Mouse (Mus musculus) heart, adult 2 months (tissue): ENCODE measurements around the gene Ush1g. TPM values are rescaled to one million over a fixed set of nuclear protein-coding genes. Genes with fewer than 3 reads are reported as not detected.

ENCODE experiments used
- DNase-seq, 2 experiments: peaks; one replicate each; pipeline ENCODE4 v3.0.0; 2021
- H3K27ac ChIP-seq: fragments of 200-600 bp; 2 replicates; pipeline ENCODE4 v1.8.1; 2022
- H3K27me3 ChIP-seq: fragments of 200-500 bp; 2 replicates; pipeline ENCODE4 v1.6.1; 2012; ENCODE audit warnings: mild to moderate bottlenecking, low read length, inconsistent platforms, mixed read lengths; ENCODE audit not compliant: control insufficient read depth, insufficient read depth
- H3K36me3 ChIP-seq: fragments of 200-500 bp; 2 replicates; pipeline ENCODE4 v1.6.1; 2012; ENCODE audit warnings: low read length, inconsistent platforms; ENCODE audit not compliant: control insufficient read depth, insufficient read depth
- H3K4me1 ChIP-seq: fragments of 200-500 bp; 2 replicates; pipeline ENCODE4 v1.6.1; 2011; ENCODE audit warnings: low read length; ENCODE audit not compliant: control insufficient read depth, insufficient read depth
- H3K4me3 ChIP-seq: fragments of 200-600 bp; 2 replicates; pipeline ENCODE4 v1.8.1; 2022
- H3K79me2 ChIP-seq: fragments of 200-500 bp; replicated peaks from 2 replicates; pipeline ENCODE4 v1.6.1; 2012; ENCODE audit warnings: mild to moderate bottlenecking, inconsistent platforms, low read length, moderate library complexity, mixed read lengths; ENCODE audit not compliant: control insufficient read depth, insufficient read depth
- H3K9ac ChIP-seq: fragments of 200-500 bp; 2 replicates; pipeline ENCODE4 v1.6.1; 2012; ENCODE audit warnings: low read depth, mild to moderate bottlenecking, control low read depth, inconsistent platforms, low read length, mixed read lengths
- CTCF ChIP-seq: fragments of 200-600 bp; IDR thresholded peaks from 2 replicates; pipeline ENCODE4 v1.8.1; 2022; ENCODE audit warnings: antibody characterized with exemption, mild to moderate bottlenecking, moderate library complexity
- EP300 ChIP-seq: fragments of 200-500 bp; IDR thresholded peaks from 2 replicates; pipeline ENCODE4 v1.6.1; 2011; ENCODE audit warnings: low read depth, low read length, control low read depth; ENCODE audit not compliant: insufficient read depth
- POLR2A ChIP-seq: fragments of 200-500 bp; IDR thresholded peaks from 2 replicates; pipeline ENCODE4 v1.6.1; 2011; ENCODE audit warnings: mild to moderate bottlenecking, low read depth, low read length, control low read depth; ENCODE audit not compliant: insufficient read depth
- WGBS: fragments of 180-500 bp; shearing (Covaris S2); methylation state at CpG from one replicate; pipeline ENCODE4 v1.1.7; 2018; 5-methylcytosine and 5-hydroxymethylcytosine counted together
- intact Hi-C: fragments of 180-260 bp; cut with DNase I; formaldehyde crosslinking; loops from one replicate; pipeline ENCODE4 v1.15.1; 2025
- polyA plus RNA-seq: library from polyadenylated mRNA; depleted of rRNA; stranded (reverse); fragments of >200 nt; gene quantifications from 2 replicates; pipeline ENCODE4 v1.2.3, GENCODE M21; 2012
- total RNA-seq, 2 experiments: library from RNA; stranded (reverse); gene quantifications; 2 replicates each; pipeline ENCODE4 v1.2.3; 2021

Ush1g gene
- total and polyA plus RNA-seq, 3 experiments, result 0.07 to 0.10 TPM; not detected in 1

DNA sequence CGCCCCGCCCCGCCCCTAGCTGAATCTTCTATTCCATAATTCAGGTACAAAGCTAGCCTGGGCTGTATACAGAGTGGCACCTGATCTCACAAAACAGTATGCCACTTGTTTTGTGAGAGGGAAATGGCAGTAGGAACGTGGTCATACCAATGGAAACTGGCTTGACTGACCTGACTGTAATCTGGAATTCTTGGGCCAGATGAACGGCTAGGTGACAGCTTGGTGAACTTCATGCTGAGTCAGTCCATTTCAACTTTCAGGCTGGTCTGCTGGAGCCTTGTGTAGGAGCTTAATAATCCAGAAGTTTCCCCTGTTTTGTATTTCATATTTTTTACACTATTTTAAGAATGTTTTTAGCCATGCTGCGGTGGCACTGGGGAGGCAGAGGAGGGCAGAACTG lies 43.7 kb downstream of the Ush1g start:
- 77% methylated on average over 6 of the region's 6 CpGs for WGBS
- Histone ChIP-seq H3K9ac (no peak overlapping the region), H3K79me2 (no peaks in the 10 kb centered on the region), H3K4me1 (peaks cover 1% of the 10 kb centered on the region), H3K4me3 (no peak overlapping the region), H3K27ac (no peak overlapping the region), H3K27me3 (no peaks in the 10 kb centered on the region), H3K36me3 (no peaks in the 10 kb centered on the region)
- DNase-seq, result no peak
- intact Hi-C loops, result loop anchor here (5.0 kb wide), 1 partner anchor 134 kb away; no protein-coding TSS in a partner anchor
- TF ChIP-seq EP300 (no peak), POLR2A (no peak), CTCF (no peak)

DNA sequence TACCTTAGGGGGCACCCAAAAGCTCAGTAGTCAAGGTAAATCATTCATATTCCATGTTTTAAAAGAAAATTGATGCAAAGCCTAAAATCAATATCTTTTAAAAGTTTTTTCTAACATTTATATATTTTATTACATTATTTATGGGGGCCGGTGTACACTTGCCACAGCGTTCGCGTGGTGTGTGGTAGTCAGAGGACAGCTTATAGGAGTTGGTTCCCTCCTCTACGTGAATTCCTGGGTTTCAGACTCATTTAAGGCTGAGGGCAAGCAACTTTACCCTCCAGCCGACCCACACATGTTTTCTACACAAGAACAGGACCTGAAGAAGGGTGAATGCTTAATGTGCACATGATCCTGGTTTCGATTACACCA lies 44.3 kb downstream of the Ush1g start:
- TF ChIP-seq CTCF (no peak), EP300 (no peak), POLR2A (no peak)
- Histone ChIP-seq H3K4me3 (peak overlapping the region; percentile 66), H3K36me3 (no peaks in the 10 kb centered on the region), H3K27ac (peak overlapping the region; percentile 90), H3K4me1 (peaks cover 1% of the 10 kb centered on the region), H3K27me3 (no peaks in the 10 kb centered on the region), H3K79me2 (no peaks in the 10 kb centered on the region), H3K9ac (peak overlapping the region; percentile 67)
- no peak for DNase-seq
- intact Hi-C loops, result loop anchor here (5.0 kb wide), 1 partner anchor 135 kb away; no protein-coding TSS in a partner anchor
- WGBS, result 18% methylated on average over 7 of the region's 7 CpGs

DNA sequence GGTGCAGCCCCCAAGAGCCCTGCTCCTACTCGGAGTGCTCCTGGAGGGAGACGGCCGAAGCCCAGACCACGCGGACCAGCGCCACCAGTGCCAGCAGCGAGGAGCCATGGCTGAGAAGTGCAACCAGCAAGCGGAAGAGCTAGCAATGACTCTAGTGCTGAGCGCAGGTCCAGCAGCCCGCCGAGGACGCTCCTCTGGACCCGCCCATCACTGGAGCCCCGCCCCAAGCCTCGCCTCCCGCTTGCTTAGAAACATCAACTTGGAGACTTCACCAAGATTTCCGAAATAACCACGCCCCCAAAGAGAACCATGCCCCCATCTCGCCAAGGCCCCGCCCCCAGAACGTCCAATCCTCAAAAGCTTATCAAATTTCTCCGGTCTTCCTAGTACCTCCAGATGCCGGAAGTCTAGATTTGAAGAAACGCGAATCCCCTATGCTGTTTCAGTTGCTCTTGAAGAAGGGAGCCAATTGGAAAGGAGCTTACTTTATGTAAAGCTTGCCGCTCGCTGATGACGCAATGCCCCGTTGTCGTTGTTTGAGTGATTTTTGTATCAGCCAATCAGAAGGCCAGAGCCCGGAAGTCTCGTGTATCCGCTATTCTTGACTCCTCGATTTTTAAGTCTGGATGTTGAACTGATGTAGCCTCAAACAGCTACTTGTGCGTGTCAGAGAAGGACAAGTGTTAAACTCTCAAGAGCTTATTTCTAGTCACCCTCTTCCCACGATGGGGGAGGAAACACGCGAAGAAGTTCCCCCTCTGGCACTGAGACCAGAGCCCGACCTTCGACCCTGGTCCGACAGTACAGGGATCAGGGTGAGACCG lies 44.8 kb downstream of the Ush1g start, which contains the start of gene Fdxr:
TSS of gene Fdxr (minus strand) at position 271 of the 824 bp plus-strand sequence.
- Histone ChIP-seq H3K4me1 (peaks cover 1% of the 10 kb centered on the region), H3K36me3 (no peaks in the 10 kb centered on the region), H3K4me3 (peak within 1 kb of the TSS; percentile 66), H3K27ac (peak within 1 kb of the TSS; percentile 90), H3K9ac (peak within 1 kb of the TSS; percentile 85), H3K79me2 (no peaks in the 10 kb centered on the region), H3K27me3 (no peaks in the 10 kb centered on the region)
- TF ChIP-seq EP300 (peak; percentile 72; the same call in 1 of the 2 replicates), CTCF (0 out of 2 replicates have a peak, but pooled peaks have one; percentile 9), POLR2A (peak; percentile 97)
- under 1% methylated on average over 42 of the region's 42 CpGs for WGBS
- intact Hi-C loops, result loop anchor here (5.0 kb wide), 1 partner anchor 135 kb away; no protein-coding TSS in a partner anchor
- peak; percentile 97 to 99 for DNase-seq

DNA sequence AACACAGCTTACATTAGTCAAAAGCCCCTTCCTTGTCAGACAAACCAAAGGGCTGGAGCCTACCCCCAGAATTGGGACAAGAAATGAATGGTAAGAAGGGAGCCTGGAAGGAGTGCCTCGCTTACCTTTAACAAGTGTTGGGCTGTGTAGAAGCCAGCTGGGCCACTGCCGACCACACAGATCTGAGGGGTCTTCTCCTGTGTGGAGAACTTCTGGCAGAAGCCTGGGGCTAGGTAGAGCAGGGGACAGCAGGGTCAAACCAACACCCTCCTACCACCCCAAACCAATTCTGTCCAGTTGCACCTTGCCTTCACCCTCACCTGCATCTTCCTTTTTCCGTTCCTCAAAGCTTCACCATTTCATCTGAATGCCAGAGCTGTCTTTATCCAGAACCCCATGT lies 45.9 kb downstream of the Ush1g start:
- no peaks in the 10 kb centered on the region for H3K36me3 ChIP-seq
- H3K27ac ChIP-seq, result no peak overlapping the region
- H3K9ac ChIP-seq, result no peak overlapping the region
- no peak for TF ChIP-seq CTCF
- no peak for TF ChIP-seq EP300
- no peak for TF ChIP-seq POLR2A
- intact Hi-C loops, result loop anchor here (5.0 kb wide), 1 partner anchor 136 kb away; no protein-coding TSS in a partner anchor
- H3K79me2 ChIP-seq, result no peaks in the 10 kb centered on the region
- WGBS, result 74% methylated on average over 3 of the region's 3 CpGs
- H3K4me1 ChIP-seq, result peaks cover 1% of the 10 kb centered on the region
- H3K27me3 ChIP-seq, result no peaks in the 10 kb centered on the region
- no peak overlapping the region for H3K4me3 ChIP-seq
- DNase-seq, result no peak

DNA sequence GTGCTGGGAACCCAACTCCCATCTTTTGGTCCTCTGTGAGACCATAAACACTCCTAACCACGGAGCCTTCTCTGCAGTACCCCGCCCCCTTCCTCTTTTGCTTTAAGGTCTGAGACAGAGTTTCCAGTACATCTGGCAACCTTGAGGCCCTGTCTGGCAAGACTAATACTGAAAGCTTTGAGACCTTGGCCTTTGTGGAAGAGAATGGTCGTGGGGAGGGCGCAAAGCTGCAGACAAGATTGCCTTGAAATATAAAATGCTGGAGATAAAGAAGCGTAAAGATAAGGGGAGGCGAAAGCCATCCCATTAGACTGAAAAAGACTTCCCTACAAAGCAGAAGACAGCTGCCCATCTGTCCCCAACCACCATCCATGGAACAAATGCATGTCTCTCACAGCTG lies 46.3 kb downstream of the Ush1g start:
- Histone ChIP-seq H3K9ac (no peak overlapping the region), H3K27ac (no peak overlapping the region), H3K4me1 (peaks cover 1% of the 10 kb centered on the region), H3K79me2 (no peaks in the 10 kb centered on the region), H3K36me3 (no peaks in the 10 kb centered on the region), H3K4me3 (no peak overlapping the region), H3K27me3 (no peaks in the 10 kb centered on the region)
- 73% methylated on average over 6 of the region's 6 CpGs for WGBS
- TF ChIP-seq POLR2A (no peak), EP300 (no peak), CTCF (no peak)
- no peak for DNase-seq
- intact Hi-C loops, result loop anchor here (5.0 kb wide), 1 partner anchor 137 kb away; no protein-coding TSS in a partner anchor

DNA sequence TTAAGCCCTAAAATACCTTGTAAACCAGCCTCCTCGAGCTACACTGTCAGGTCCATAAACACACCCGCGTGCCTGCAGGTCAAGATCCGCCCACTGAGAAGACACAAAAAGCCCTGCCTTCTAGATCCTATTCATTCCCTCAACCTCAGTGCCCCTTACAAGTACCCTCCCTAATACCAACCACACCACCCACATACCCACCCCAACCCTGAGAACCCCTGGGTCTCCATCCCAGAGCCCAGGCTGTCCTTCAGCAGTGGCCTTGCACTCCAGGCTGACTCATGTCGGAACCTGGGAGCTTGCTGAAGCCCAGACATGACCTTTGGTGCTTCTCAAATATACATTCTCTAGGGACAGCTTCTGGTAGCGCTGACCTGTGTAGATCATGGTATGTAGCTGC lies 47.1 kb downstream of the Ush1g start:
- TF ChIP-seq CTCF, result no peak

More for the DNA sequence above, 47.1 kb downstream of the Ush1g start:
- H3K79me2 ChIP-seq, result no peaks in the 10 kb centered on the region
- no peak overlapping the region for H3K27ac ChIP-seq
- no peaks in the 10 kb centered on the region for H3K36me3 ChIP-seq
- DNase-seq, result no peak
- no peak overlapping the region for H3K9ac ChIP-seq
- peaks cover 1% of the 10 kb centered on the region for H3K4me1 ChIP-seq
- no peaks in the 10 kb centered on the region for H3K27me3 ChIP-seq
- 92% methylated on average over 6 of the region's 6 CpGs for WGBS
- no peak overlapping the region for H3K4me3 ChIP-seq
- intact Hi-C loops, result loop anchor here (5.0 kb wide), 2 partner anchors 138 to 192 kb away; no protein-coding TSS in a partner anchor
